Mouse (Mus musculus): ENCODE measurements at regions not wholly inside any gene's neighbourhood (a gene's known extent, or its start where the extent isn't known, plus 50 kb on each side); places are given as distances from the start of the nearest gene placed in this dataset.
"Not testable (repeated sequence)": the region's sequence is repeated elsewhere in the genome, so short reads cannot be mapped to it uniquely, and the experiment has no call there.

- DNase-seq (ENCODE audit: low spot score) = no peak
Measured at GRCm38 (mm10) chr15:3909471-3909870, 69.9 kb downstream of the Fbxo4 start.

DNA sequence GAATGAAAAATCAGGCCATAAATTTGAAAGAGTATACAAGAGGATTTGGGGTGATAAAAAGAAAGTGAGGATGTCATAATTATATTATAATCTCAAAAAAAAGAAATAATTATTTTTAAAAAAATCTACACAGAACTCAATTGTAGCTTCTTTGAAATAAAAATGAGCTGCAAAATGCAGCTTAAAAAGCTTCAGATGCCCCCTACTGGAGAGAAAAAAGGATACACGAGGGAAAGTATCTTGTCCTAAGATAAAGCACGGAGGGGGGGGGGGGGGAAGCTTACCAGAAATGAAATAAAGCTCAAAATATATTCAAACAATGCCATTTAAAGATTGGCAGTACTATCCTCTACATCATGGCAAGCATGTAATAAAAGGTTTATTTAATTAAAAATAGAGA, 70.7 kb downstream of the Fbxo4 start:
- no peak for DNase-seq (ENCODE audit: low spot score)

- DNase-seq (ENCODE audit: low spot score) = no peak
Measured at GRCm38 (mm10) chr15:3905548-3905947, 73.8 kb downstream of the Fbxo4 start.

GRCm38 (mm10) chr15:3878429-3878828, 100.9 kb downstream of the Fbxo4 start:
- DNase-seq (ENCODE audit: low spot score) = no peak

DNA sequence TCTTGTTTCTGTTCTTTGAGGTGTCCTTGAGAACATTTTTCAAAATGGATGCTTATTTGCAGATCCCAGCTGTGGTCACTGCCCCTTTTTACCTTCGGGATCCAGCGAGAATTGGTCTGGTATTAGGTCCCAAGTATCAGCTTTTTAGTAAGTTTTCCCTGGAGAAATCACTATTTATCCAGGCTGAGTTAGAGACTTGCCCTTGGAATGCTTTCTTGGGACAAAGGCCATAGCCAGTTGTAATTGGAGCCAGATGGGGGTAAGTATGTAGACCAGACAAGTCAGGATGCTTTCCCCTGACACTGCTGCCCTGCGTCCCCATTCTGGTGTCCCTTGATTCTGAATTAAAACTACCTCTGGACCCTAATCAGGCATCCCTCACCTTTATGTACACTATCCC, 101.9 kb downstream of the Fbxo4 start:
- DNase-seq (ENCODE audit: low spot score) = no peak

DNA sequence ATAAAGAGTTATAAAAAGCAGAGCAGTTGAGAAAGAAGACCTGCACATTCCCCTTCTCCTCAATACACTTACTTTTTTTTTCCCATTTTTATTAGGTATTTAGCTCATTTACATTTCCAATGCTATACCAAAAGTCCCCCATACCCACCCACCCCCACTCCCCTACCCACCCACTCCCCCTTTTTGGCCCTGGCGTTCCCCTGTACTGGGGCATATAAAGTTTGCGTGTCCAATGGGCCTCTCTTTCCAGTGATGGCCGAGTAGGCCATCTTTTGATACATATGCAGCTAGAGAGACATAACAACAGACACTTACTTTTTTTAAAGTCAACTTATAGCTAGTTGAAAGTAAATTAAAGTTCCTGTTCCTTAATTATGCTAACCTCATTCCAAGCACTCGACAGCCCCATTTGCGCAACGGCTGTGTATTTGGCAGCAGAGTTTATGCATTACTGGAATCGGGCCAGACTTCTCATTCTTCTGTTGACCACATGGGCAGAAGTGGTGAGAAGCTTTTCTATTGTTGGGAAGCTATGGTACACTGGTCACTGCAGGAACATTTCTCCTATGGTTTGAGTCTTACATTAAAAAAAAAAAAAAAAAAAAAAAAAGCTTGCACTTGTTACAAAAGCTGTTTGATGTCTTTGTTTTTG, 104.0 kb downstream of the Fbxo4 start:
- peak; percentile 48 for DNase-seq (ENCODE audit: low spot score)

DNA sequence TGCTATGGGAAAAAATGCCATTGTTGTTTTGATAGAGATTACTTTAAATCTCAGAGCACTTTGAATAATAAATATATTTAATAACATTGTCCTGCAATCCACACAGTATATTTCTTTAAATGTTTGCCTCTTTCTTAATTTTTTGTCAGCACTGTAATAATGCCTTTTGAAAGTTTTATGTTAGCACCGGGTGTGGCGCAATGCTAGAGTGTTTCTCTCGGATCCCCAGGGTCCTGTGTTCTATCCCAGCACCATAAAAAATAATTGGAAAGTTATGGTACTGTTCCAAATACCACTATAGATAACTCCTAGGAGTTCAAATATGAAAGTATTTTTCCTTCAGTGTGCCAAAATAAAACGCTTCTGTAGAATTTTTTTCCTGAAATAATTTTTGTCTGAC, 147.6 kb downstream of the Fbxo4 start:
- no peak for DNase-seq (ENCODE audit: low spot score)

- DNase-seq (ENCODE audit: low spot score) = no peak
Measured at GRCm38 (mm10) chr15:3805430-3805829, 173.9 kb downstream of the Fbxo4 start.

GRCm38 (mm10) chr15:3775865-3776264, 192.6 kb upstream of the Ghr start:
- no peak for DNase-seq (ENCODE audit: low spot score)

DNA sequence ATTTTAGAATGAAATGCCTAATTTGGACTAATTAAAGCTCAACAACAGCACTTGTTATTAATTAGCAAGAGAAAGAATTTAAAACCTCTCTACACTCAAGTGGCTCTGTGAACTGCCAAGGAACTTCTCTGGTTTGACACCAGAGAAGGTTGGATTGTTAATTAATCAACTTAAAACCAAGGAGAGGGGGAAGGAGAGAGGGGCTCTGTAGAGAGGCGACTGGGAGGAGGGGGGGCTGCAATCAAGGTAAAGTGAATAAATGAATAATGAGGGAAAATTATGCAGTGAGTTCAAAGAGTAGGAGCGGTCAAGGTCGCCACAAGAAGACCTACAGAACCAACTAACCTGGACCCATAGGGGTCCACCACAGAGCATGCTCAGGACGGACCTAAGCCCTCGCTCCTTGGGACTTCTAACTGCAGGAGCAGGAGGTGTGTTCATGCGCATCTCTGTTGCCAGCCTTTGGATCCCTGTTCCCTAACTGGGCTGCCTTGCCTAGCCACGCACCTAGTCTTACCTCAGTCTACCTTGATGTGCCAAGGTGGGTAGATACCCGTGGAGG, 189.0 kb upstream of the Ghr start:
- DNase-seq (ENCODE audit: low spot score) = no peak

DNA sequence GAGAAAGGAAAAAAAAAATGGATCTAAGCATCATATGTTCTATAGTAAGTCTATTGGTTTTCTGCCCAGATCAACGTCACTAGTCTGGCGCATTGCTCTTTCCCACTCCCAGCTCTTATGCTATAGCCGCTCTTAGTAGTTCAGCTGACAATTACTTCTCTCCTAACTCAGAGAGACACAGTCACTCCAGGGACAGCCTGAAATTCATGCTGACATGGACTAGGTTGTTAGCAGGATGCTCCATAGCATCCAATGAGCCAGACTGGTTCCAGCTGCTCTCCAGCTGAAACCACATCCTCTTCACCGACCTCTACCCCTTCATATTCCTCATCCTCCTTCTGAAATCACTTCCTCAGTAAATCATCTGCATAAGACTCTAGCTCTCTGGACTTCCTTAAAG, 187.0 kb upstream of the Ghr start:
- DNase-seq (ENCODE audit: low spot score) = no peak

DNA sequence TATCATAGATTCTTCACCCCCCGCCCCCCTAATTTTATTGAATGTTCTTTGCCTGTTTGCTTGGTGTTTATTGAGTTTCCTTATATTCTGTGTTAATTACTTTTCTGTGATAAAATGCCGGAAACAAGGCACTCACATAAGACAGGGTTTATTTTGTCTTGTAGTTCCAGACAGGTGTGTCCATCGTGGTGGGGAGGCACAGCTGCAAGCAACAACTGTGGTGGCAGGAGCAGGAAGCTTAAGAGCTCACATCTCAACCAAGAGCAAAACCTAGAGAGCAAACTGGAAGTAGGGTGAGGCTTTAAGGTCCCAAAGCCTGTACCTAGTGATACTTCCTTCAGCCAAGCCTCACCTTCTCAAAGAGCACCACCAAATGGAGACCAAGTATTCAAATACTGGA, 181.4 kb upstream of the Ghr start:
- no peak for DNase-seq (ENCODE audit: low spot score)

- no peak for DNase-seq (ENCODE audit: low spot score)
Measured at GRCm38 (mm10) chr15:3760396-3760795, 177.1 kb upstream of the Ghr start.

DNA sequence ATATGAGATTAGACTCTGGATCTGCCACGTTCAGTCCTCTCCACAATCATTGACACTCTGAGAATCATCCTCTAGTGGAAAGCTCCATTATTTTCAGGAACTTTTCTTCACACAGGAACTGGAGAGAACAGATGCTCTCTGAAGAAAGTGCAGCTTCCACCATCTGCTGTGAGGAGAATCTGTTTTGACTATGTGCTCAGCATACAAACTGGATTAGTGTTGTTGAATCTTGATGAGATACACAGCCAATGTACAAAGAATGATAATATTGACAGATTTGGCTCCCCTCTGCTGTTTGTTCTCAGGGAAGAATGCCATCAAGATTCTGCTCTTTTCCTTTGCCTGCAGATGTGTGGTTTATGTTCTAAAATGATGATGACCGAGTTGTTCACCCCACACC, 172.3 kb upstream of the Ghr start:
- DNase-seq (ENCODE audit: low spot score) = no peak

DNA sequence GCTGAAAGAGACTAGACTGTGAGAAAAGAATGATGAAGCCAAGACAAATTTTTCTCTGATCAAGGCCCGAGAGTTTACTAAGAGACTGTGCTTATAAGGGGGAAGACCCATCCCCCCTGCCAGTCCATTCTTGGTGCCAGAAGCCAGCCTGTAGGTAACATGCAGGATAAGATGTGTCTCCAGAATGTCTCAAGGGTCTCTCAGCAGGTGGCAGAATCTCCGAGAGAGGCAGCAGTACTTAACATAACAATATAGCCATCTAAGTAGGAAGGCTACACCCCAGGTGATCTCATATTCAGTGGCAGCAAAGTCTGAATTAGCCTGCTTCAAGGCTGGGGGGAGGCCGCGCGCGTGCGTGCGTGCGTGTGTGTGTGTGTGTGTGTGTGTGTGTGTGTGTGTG, 164.8 kb upstream of the Ghr start:
- DNase-seq (ENCODE audit: low spot score) = not testable (repeated sequence)

GRCm38 (mm10) chr15:3743168-3743814, 160.0 kb upstream of the Ghr start:
- no peak for DNase-seq (ENCODE audit: low spot score)

DNA sequence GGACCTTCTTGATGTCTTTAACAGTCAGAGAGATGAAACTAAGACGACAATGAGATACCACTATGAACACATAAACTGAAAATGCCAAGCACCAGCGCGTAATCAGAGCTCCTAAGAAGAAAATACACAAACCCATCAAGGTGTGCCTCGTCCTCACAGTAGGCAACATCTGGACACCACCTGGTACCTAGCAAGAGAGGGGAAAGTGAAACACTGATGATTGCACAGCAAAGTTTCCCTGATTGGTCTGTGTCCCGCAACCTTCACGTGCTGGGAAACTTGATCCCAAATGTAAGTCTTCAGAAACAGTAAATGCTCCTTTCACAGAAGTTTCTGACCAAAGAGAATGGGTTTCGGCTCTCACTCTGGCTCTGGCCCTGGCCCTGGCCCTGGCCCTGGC, 158.9 kb upstream of the Ghr start:
- no peak for DNase-seq (ENCODE audit: low spot score)

- no peak for DNase-seq (ENCODE audit: low spot score)
Measured at GRCm38 (mm10) chr15:3725214-3725613, 141.9 kb upstream of the Ghr start.

DNA sequence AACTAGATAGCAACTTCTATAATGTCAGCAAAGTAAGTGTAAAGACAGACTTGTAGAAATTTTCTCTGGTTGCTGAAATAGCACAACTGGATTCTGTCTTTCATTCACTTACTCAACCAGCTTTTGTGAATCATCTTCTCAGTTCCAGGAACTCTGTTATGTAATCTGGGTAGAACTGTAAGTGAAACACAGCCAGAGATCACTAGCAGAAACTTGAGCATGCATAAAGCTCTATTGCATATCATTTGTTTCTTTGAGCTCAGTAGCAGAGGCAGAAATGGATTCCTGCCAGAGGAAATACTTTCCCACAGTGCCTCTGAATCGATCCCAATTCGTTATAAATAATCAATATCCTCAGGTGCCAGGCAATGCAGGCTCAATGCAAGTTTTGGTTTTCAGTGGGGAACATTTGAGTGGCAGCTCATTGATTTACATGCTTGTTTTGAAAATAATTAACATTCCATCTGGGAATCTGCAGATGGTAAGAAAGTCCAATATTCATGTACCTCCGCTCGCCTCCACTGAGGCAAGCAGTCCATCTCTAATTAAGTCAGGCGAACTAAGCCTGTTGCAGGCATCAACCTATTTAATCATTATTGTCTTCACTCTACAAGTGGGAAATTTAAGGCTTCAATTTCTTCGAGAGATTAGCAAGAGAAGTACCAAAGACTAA, 137.5 kb upstream of the Ghr start:
- no peak for DNase-seq (ENCODE audit: low spot score)

GRCm38 (mm10) chr15:3711764-3712163, 128.5 kb upstream of the Ghr start:
- no peak for DNase-seq (ENCODE audit: low spot score)

DNA sequence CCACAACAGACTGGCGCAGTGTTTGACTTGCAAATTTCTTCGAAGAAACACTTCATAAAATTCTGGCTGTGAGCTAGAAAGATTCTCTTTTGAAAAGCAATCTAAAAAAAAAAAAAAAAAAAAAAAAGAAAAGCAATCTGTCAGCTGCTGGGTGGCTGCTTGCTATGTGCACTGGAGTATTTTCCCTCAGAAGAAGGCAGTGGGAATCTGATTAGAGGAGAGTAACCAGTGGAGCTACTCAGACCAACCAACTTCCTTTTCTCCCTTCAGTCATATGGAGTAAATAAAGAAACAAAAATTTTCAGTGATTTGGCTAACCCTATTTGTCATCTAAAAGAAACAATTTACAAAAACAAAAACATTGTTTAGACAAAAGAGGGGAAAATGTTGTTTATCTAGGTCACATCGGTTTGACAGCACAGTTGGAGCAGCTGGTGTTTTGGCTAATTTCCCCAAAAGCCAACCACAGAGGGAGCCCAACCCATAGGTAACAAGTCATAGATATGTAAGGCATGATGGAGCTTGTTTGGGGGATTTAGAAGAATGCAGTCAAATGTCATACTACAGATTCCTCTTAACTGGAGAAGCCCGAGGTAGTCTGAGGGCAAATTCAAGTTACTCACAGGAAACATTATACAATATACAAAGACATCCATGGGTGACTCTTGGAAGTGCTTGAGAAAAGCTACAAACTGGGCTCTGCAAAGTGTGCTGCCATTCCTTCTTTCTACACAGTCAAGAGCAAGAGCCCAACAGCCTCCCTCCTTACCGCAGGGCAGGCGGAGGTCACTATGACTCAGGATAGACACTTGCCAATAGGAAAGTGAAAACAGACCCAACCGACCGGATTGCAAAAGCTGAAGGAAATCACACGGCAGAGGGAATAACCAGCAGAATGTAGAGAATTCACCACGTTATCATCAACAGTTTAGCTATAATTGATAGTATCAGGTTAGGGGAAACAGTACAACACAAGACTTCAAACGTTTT, 124.1 kb upstream of the Ghr start:
- DNase-seq (ENCODE audit: low spot score) = peak; percentile 13

DNA sequence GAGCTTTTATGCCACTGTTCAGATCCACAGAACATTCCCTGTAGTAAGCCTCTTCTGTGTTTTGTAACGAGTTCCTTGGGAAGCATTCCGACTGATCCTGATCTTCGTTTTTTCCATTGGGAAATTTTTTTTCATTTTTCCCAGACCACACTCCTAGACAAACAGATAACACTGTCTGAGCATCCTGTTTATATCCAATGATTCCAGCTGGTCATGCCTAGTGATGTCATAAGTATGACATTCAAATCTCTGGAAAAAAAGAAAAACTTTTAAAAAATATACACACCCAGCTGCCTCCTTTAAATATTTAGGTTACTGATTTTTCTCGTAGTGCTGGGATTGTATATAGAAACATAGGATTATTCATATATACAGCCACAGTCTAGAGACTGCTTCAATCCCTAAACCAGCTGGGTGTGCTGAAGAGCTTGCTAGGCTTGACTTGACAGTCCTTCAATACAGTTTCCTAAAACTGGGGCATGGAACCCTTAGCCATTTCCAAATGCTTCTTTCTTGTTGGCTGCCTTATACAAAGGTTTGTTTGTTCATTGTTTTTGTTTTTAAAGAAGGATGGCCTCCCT, 116.0 kb upstream of the Ghr start:
- no peak for DNase-seq (ENCODE audit: low spot score)

Data from ovary, postnatal 14 days (tissue).